Mouse (Mus musculus) gastrocnemius, postnatal 4 days (tissue): ENCODE results near the gene Carmil1. TPM values are rescaled to one million over a fixed set of nuclear protein-coding genes. Genes with fewer than 3 reads are reported as not detected.
"Not testable (repeated sequence)": the region's sequence is repeated elsewhere in the genome, so short reads cannot be mapped to it uniquely, and the experiment has no call there.

Source experiments
- DNase-seq, 2 experiments: peaks; one replicate each; pipeline ENCODE4 v3.0.0; 2021 to 2022; ENCODE audit warnings: low spot score in 2 of 2, mixed read lengths in 2 of 2
- total RNA-seq, 2 experiments: library from RNA; stranded (reverse); gene quantifications; 2 replicates each; pipeline ENCODE4 v1.2.3; 2021

Carmil1 gene
- total RNA-seq, 2 experiments from 2014 or later: 5.4 to 6.6 TPM

DNA sequence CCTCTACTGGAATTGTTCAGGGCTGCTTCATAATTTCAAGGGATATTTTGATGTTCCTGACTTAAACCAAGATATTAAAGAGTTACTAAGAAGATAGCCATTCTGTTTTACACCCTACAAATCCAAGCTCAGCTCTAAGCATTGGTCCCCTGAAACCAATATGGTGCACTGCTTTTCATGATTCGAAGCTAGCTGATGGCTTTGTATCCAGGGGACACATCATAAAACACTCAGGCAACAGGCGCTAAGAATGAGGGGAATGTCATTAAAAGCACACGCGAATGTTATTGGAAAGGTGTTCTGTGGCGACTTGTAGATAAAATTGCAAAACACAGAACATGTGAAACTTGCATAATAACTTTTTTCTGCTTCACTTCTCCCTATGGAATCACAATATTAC is 174.8 kb downstream of the Carmil1 start:
- no peak for DNase-seq

- DNase-seq: no peak
Measured at GRCm38 (mm10) chr13:24105340-24105669, 175.3 kb downstream of the Carmil1 start.

GRCm38 (mm10) chr13:24104611-24105339 is 175.8 kb downstream of the Carmil1 start:
- not testable (repeated sequence) for DNase-seq

DNA sequence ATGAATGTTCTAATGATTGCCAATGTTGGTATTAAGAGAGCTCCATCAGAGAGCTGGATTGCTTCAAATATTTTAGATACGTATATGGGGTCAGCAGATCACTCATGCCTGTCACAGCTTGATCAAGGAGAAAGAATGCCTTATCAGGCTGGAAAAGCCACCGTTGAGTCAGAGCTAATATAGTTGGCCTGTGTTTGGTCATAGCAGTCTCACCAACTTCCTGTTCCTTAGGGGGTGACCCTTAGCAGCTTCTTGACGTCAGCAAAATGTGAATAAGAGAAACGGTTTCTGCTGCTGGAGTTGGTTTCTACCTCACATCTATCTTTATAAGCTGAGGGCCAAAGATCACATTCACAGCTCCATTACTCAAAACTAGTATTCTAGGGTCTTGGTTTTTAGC is 176.6 kb downstream of the Carmil1 start:
- DNase-seq: no peak

DNA sequence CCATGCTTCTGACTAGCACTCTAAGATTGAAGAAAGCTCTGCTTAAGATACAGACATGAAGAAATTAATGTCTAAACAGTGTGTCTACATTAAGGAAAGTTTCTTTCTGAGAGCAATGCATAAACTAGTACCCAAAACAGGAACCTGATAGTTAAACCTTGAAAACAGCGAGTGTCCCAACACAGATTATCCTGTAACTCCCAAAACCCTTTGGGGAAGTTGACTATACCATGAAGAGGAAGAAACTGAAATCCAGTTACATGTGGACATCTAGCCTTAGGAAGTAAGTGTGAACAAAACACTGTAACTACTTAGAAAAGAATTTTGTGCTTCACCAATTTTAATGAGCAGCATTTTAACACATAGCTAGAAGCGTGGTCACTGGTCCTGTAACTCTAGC is 177.4 kb downstream of the Carmil1 start:
- DNase-seq: no peak

DNA sequence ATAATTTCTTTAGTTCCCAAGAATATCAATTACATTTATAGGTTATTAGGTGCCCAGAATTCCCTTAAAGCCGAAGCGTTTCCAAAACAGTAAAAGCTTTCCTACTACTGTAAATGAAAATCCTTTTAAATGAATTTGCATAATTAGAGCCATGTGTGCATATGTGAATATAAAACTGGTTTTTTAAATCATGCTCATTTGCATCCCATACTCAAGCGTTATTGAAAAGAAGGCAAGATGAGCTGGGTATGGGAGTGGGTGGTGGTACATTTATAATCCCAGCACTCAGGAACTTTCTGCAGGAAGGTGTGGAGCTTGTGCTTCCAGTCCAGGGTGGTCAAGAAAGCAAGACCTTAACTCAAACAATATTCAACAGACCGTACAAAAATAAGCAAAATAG is 178.3 kb downstream of the Carmil1 start:
- DNase-seq: no peak

- DNase-seq: no peak
Measured at GRCm38 (mm10) chr13:24101157-24102130, 179.2 kb downstream of the Carmil1 start.

DNA sequence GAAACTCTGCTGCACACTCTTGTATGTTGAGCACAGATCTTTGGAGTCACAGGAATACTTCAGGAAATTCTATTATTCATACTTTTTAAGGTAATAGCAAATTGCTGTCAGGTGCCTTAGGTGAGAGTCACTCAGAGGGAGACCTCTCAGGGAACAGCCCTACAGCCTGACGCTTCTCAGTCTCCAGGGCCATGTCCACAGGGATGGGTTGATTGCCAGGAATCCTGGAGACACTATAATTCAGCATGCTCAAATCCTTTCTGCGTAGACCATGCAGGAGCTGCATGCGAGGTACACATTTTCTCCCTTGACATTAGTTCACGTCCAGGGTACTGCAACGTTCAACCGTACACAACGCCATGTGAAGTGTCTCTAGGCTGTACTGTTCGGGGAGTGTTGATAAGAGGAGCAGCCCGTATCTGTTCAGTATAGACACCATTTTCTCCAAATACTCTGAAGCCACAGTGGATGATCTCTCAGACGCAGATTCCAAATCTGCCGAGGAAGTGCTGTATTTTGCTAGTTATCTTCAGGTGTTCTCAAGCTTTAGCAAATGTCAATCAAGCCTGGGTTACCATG is 180.0 kb downstream of the Carmil1 start:
- DNase-seq: no peak

DNA sequence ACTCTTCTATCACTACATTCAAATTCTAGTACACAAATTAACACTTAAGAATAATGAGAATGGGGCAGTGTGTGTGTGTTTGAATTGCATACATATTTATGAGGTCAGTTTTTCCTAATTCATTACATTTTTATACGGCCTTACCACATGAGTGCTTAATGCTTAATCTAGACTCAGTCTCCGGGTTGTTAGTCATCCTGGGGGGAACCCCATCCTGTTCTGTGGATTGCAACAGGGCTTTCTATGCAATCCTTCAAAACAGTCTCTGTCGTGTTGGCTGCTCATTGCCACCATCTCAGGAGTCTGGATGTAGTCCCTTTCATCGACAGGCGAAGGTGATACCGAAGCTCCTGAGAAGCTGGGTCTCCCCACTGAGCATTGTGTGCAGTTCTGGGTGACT is 184.0 kb downstream of the Carmil1 start:
- no peak for DNase-seq

DNA sequence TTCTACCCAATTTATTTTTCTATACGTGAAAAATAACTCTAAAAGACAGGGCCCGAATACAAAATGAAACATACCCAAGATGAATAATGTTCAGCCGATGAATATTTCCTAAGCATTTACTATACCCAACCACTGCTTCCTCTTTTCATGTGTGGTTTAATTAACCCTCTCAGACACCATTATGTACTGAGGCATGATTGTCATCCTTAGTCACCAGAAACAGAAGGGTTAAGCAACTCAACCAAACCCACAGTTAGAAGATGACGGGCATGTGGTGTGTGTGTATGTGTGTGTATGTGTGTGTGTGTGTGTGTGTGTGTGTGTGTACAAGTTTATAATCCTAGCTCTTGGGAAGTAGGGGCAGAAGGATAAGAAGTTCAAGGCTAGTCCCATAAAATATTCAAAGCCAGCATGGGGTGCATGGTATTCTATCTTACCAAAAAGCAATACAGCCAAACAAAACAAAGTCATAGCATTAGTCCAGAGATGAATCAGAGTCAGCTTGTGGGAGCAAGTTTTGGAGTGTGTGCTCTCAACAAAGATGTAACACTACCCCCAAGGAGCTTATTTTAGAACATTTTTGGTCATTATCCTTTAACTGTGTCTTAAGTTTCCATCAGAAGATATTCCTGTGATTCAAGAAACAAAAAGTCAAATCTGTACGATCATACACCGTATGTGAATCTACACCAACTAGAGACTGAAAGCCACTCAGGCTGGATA is 185.6 kb downstream of the Carmil1 start:
- DNase-seq: no peak

GRCm38 (mm10) chr13:24093108-24093507 is 187.5 kb downstream of the Carmil1 start:
- DNase-seq: no peak

DNA sequence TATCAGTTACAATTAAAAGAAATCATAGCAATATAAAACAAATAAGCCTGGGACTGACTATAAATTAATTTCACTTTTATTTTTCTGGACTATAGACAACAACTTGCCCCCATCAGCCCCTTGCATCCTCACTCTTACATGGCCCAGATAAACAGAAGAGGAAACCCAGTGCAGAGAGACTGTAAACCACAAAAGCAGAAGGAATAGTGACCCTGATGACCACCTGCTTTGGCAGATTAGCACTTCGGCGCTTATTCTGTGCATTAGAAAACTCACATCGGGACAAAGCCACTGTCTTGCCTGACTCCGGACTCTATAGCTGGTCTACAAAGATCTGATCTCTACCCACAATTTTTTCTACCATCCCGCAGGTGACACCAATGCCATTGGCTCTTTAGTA is 188.5 kb downstream of the Carmil1 start:
- DNase-seq: no peak

DNA sequence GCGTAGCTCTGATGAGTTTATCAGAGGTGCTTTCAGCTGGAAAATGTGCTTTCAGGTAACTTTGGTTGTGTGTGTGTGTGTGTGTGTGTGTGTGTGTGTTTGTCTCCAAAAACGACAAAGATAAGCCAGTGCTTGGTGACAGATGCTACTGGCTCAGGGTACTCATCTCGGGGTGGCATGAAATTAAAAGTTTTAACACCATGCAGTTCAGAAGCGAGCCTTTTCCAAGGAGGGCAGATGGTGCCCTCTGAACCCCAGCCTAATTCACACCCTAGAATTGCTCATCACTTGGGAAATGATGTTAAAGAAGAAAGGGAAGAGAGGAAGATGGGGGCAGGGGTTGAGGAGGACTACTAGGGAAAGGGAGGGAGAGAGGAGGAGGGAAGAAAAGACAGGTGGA is 198.4 kb downstream of the Carmil1 start:
- no peak for DNase-seq

GRCm38 (mm10) chr13:24081698-24082097 is 198.9 kb downstream of the Carmil1 start:
- no peak for DNase-seq

DNA sequence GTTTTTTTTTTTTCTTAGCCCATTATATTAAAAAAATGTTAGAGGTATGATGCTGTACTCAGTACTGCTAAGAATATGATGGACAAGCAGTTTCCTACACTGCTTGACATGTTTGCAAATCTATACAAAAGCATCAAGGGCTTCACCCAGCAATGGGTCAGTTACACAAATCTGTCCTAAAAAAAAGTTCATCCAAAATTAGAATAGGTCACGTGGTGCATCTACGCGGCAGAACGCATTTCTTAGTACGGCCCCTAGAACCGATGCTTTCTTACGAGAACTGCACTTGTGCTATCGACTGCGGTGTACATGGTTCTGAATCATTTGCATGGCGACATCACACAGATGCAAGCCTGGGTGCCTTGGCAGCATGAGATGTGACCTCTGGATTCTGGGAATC is 208.0 kb downstream of the Carmil1 start:
- no peak for DNase-seq

- DNase-seq: no peak
Measured at GRCm38 (mm10) chr13:24067553-24067952, 213.0 kb downstream of the Carmil1 start.

- no peak for DNase-seq
Measured at GRCm38 (mm10) chr13:24065536-24065935, 215.1 kb downstream of the Carmil1 start.

GRCm38 (mm10) chr13:24062770-24063169 is 217.8 kb downstream of the Carmil1 start:
- no peak for DNase-seq

DNA sequence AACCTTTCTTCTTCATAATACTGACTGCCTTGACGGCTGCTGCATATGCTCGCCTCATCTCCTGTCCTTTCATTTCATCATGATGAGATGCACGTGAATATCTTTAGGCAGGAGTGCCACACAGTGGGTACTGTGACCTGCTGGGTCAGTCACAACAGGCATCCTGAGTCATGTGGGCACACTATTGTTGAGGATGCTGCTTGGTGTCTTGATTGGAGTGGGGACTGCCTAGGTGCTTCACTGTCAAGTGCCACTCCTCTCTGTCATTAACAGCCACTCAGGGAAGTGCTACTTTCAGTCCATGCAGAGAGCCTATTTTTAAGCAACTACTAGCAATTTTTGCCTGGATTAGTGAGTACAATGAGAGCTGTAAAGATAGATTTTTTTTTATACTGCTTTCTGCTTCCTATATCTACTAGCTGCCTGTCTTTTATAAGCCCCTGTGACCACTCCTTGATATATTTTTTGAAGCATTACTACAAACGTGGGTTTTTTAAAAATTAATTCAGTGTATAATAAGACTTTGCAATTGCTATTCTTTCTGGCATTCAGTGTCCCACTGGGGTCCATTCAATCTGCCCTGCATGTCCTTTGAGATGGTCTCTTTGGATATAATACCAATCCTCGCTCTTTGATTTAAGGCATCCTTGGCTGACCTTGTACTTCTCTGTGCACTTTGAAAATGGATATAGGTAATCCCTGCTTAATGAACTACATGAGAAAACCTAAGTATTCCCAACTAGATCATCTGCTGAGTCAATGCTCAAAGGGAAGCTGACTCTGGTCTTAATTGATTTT is 225.3 kb downstream of the Carmil1 start:
- no peak for DNase-seq

- no peak for DNase-seq
Measured at GRCm38 (mm10) chr13:24051496-24051895, 229.1 kb downstream of the Carmil1 start.

- DNase-seq: no peak
Measured at GRCm38 (mm10) chr13:24050330-24050729, 230.3 kb downstream of the Carmil1 start.
